Mouse (Mus musculus) hindbrain, embryonic 12.5 days (tissue): ENCODE data around the gene Hoxa9. TPM values are rescaled to one million over a fixed set of nuclear protein-coding genes. Genes with fewer than 3 reads are reported as not detected.

Source experiments
- ATAC-seq: fragments of 200-750 bp; cut with Nextera tagmentation; 2 replicates; pipeline ENCODE4 v1.8.0; 2017; ENCODE audit warnings: moderate TSS enrichment; ENCODE audit not compliant: low FRiP score
- H3K27ac ChIP-seq: fragments of 300-500 bp; sonication (generic); 2 replicates; pipeline ENCODE4 v1.5.1; 2016; ENCODE audit warnings: mild to moderate bottlenecking
- H3K27me3 ChIP-seq: fragments of 300-500 bp; sonication (generic); 2 replicates; pipeline ENCODE4 v1.6.1; 2016; ENCODE audit warnings: mild to moderate bottlenecking
- H3K36me3 ChIP-seq: fragments of 300-500 bp; sonication (generic); 2 replicates; pipeline ENCODE4 v1.6.1; 2016; ENCODE audit warnings: mild to moderate bottlenecking
- H3K4me1 ChIP-seq: fragments of 300-500 bp; sonication (generic); 2 replicates; pipeline ENCODE4 v1.6.1; 2016
- H3K4me2 ChIP-seq: fragments of 300-500 bp; sonication (generic); replicated peaks from 2 replicates; pipeline ENCODE4 v1.6.1; 2016; ENCODE audit warnings: mild to moderate bottlenecking
- H3K4me3 ChIP-seq: fragments of 300-500 bp; sonication (generic); 2 replicates; pipeline ENCODE4 v1.5.1; 2016; ENCODE audit warnings: mild to moderate bottlenecking
- H3K9ac ChIP-seq: fragments of 300-500 bp; sonication (generic); 2 replicates; pipeline ENCODE4 v1.6.1; 2016; ENCODE audit warnings: mild to moderate bottlenecking, moderate library complexity
- H3K9me3 ChIP-seq: fragments of 300-500 bp; sonication (generic); replicated peaks from 2 replicates; pipeline ENCODE4 v1.6.1; 2016; ENCODE audit warnings: mild to moderate bottlenecking
- WGBS: fragments of 180-500 bp; shearing (Covaris S2); methylation state at CpG from one replicate; pipeline ENCODE4 v1.1.7; 2016; 5-methylcytosine and 5-hydroxymethylcytosine counted together
- polyA plus RNA-seq: library from polyadenylated mRNA; unstranded; fragments of >200 nt; fragmentation: Nextera tagmentation; extraction: Ambion mirVana; gene quantifications from 2 replicates; pipeline ENCODE4 v1.2.1, GENCODE M21; 2016

Hoxa9 gene
- polyA plus RNA-seq, 1 experiment from 2014 or later = 0.12 TPM

GRCm38 (mm10) chr6:52267221-52267620 is 36.3 kb upstream of the Hoxa9 start:
- no peak overlapping the region for H3K4me3 ChIP-seq
- H3K36me3 ChIP-seq = no peaks in the 10 kb centered on the region
- H3K9me3 ChIP-seq = no peaks in the 10 kb centered on the region
- 11% methylated on average over 5 of the region's 5 CpGs for WGBS
- H3K4me2 ChIP-seq = no peak overlapping the region
- peaks cover 96% of the 10 kb centered on the region for H3K27me3 ChIP-seq
- no peak overlapping the region for H3K9ac ChIP-seq
- H3K27ac ChIP-seq = no peak overlapping the region
- H3K4me1 ChIP-seq = no peaks in the 10 kb centered on the region
- no peak for ATAC-seq

DNA sequence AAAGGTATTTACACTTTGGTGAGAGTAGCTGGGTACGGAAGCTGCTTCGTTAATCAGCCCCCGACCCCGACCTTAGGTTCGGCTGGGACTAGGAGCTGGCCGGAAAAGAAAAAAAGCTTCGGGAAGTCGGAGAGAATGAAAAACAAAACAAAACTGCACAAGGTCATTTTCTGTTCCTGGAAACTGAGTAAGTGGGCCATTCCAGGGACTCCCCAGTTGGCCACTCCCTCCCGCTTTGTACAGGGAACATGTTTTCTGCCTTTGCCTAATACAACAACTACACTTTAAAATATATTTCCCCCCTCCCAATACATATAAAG is 35.7 kb upstream of the Hoxa9 start:
- Histone ChIP-seq H3K9me3 (no peaks in the 10 kb centered on the region), H3K4me3 (no peak overlapping the region), H3K27me3 (peaks cover 97% of the 10 kb centered on the region), H3K27ac (no peak overlapping the region), H3K4me1 (no peaks in the 10 kb centered on the region), H3K4me2 (no peak overlapping the region), H3K9ac (no peak overlapping the region), H3K36me3 (no peaks in the 10 kb centered on the region)
- ATAC-seq = no peak
- under 1% methylated on average over 9 of the region's 9 CpGs for WGBS

DNA sequence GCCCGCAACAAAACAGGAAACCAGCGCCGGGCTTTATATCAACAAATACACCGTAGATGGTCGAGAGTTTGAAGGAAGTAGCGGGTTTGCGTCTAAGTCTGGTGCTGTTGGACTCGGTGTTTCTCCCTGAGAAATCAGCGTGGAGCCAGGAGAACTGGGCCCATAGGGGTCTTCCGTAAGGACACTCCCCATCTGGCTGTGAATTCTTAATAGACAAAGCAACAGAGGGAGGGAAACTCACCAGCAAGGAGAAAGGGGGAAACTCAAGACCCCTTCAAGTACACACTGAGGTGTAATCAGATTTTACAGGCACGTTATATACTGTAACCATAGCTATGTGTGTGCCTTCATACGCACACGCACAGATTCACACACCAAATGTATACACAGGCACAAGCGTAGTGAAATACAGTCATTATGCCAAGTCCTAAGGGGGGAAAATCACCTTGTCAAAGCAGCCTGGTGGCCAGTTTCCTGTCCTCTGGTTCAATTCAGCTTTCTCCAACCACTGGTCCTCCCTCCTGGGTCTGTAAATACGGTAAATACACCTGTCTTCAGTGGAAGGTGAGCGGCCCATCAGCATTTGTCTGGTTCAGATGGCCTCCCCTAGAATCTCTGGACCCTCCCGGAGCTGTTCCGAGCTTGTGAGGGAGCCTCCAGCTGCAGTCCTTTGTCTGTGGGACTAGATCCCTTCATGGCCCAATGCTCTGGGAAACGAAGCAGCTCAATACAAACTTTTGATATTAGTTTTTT is 35.2 kb upstream of the Hoxa9 start:
- no peaks in the 10 kb centered on the region for H3K9me3 ChIP-seq
- no peaks in the 10 kb centered on the region for H3K36me3 ChIP-seq
- no peaks in the 10 kb centered on the region for H3K4me1 ChIP-seq
- H3K9ac ChIP-seq = no peak overlapping the region
- ATAC-seq = no peak
- peaks cover 97% of the 10 kb centered on the region for H3K27me3 ChIP-seq
- H3K27ac ChIP-seq = no peak overlapping the region
- 2% methylated on average over 19 of the region's 19 CpGs for WGBS
- no peak overlapping the region for H3K4me3 ChIP-seq
- no peak overlapping the region for H3K4me2 ChIP-seq

DNA sequence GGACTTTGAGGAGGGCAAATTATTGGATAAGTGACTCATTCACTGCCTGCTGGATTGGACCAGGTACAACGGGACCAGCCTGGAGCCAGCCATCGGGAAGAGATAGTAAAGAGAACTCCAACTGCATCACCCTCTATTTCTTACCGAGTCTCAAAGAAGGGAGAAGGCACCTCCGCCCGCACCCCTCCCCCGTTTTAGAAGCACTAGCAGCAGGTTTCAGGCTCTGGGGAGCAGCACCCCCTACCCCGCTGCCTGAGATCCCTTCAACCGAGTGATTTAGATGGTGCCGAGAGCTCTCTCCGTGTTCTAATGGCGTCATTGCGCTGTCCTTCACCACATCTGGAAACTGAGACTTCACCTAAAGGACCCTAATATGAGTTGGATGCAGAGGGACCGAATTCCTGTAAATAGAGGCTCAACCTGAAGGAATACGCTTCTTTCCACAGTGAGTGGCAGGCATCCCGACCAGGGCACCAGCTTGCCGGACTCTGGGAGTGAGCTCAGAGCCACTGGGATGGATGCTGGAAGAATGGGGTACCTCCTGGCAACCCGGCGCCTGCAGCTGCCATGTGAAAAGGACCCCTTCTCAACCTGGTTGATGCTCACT is 34.5 kb upstream of the Hoxa9 start:
- Histone ChIP-seq H3K36me3 (no peaks in the 10 kb centered on the region), H3K4me2 (no peak overlapping the region), H3K4me1 (peaks cover 6% of the 10 kb centered on the region), H3K27ac (no peak overlapping the region), H3K4me3 (no peak overlapping the region), H3K9ac (no peak overlapping the region), H3K27me3 (peaks cover 94% of the 10 kb centered on the region), H3K9me3 (no peaks in the 10 kb centered on the region)
- 2% methylated on average over 18 of the region's 18 CpGs for WGBS
- ATAC-seq = no peak

GRCm38 (mm10) chr6:52264106-52264790 is 33.4 kb upstream of the Hoxa9 start:
- H3K4me2 ChIP-seq = no peak overlapping the region
- H3K36me3 ChIP-seq = no peaks in the 10 kb centered on the region
- H3K9me3 ChIP-seq = no peaks in the 10 kb centered on the region
- H3K4me3 ChIP-seq = no peak overlapping the region
- peaks cover 9% of the 10 kb centered on the region for H3K4me1 ChIP-seq
- no peak for ATAC-seq
- H3K27ac ChIP-seq = no peak overlapping the region
- H3K9ac ChIP-seq = no peak overlapping the region
- WGBS = 5% methylated on average over 5 of the region's 5 CpGs
- peaks cover 92% of the 10 kb centered on the region for H3K27me3 ChIP-seq

- no peaks in the 10 kb centered on the region for H3K9me3 ChIP-seq
- no peak overlapping the region for H3K9ac ChIP-seq
- WGBS = 0% methylated on average over 6 of the region's 6 CpGs
- no peak for ATAC-seq
- H3K27ac ChIP-seq = no peak overlapping the region
- H3K4me3 ChIP-seq = no peak overlapping the region
- H3K4me1 ChIP-seq = peaks cover 9% of the 10 kb centered on the region
- H3K4me2 ChIP-seq = no peak overlapping the region
- H3K36me3 ChIP-seq = no peaks in the 10 kb centered on the region
- peaks cover 92% of the 10 kb centered on the region for H3K27me3 ChIP-seq
These were observed 32.4 kb upstream of the Hoxa9 start for GRCm38 (mm10) chr6:52263321-52263585.

- Histone ChIP-seq H3K9me3 (no peaks in the 10 kb centered on the region), H3K27me3 (peaks cover 89% of the 10 kb centered on the region), H3K4me3 (no peak overlapping the region), H3K4me2 (no peak overlapping the region), H3K27ac (no peak overlapping the region), H3K36me3 (no peaks in the 10 kb centered on the region), H3K4me1 (peaks cover 9% of the 10 kb centered on the region), H3K9ac (no peak overlapping the region)
- WGBS = 1% methylated on average over 24 of the region's 24 CpGs
- ATAC-seq = no peak
These were observed 31.8 kb upstream of the Hoxa9 start for GRCm38 (mm10) chr6:52262463-52263320.

DNA sequence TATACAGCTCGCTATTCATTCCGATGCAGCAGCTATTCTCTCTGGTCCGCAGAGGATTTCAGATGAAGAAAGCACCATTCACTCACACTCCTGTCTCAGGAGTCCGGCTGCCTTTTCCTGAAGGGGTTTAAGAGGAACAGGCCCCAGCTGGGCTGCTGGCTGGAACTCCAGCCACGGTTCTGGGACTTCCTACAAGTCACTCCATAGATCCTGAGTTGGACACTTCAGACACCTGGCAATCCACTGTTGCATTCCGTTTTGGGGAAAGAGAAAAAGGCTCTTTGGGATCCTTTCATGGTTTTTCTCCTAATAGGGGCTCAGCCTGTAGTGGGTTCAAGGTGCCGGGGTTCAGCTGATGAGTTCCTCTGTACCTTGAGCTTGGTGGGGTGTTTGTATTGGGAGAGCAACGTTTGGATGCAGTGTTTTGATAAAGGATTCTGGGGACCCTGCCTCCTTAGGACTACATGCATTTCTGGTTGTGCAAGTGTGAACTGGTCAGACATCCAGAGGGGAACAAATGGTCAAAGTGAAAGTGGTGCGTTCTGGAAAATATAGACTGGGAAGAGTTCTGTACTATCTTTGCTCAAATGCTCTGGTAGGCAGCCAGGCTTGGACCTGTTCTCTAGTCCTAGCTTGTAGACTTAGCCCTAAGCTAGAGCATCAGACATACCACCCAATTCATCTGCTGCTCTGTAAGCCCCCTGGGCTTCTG is 31.0 kb upstream of the Hoxa9 start:
- H3K4me1 ChIP-seq = peaks cover 9% of the 10 kb centered on the region
- H3K27ac ChIP-seq = no peak overlapping the region
- no peaks in the 10 kb centered on the region for H3K36me3 ChIP-seq
- WGBS = 2% methylated on average over 9 of the region's 9 CpGs
- H3K4me3 ChIP-seq = no peak overlapping the region
- H3K9ac ChIP-seq = no peak overlapping the region
- peaks cover 91% of the 10 kb centered on the region for H3K27me3 ChIP-seq
- H3K4me2 ChIP-seq = no peak overlapping the region
- no peaks in the 10 kb centered on the region for H3K9me3 ChIP-seq
- ATAC-seq = no peak

GRCm38 (mm10) chr6:52260654-52261575 is 30.0 kb upstream of the Hoxa9 start, which contains the start of gene Hoxa13:
Hoxa13 (minus strand) TSS chr6:52260880.
- Histone ChIP-seq H3K27ac (no peak within 1 kb of the TSS), H3K27me3 (peaks cover 90% of the 10 kb centered on the region)

GRCm38 (mm10) chr6:52259811-52260261 is 28.9 kb upstream of the Hoxa9 start:
- Histone ChIP-seq H3K27ac (no peak overlapping the region), H3K4me2 (peak overlapping the region; percentile 41; the same call in 1 of the 2 replicates), H3K9me3 (no peaks in the 10 kb centered on the region), H3K4me1 (peaks cover 9% of the 10 kb centered on the region), H3K9ac (no peak overlapping the region), H3K27me3 (peaks cover 90% of the 10 kb centered on the region), H3K4me3 (peak overlapping the region; percentile 16), H3K36me3 (no peaks in the 10 kb centered on the region)
- WGBS = 0% methylated on average over 39 of the region's 39 CpGs
- no peak for ATAC-seq

More at GRCm38 (mm10) chr6:52260654-52261575, 30.0 kb upstream of the Hoxa9 start, which contains the start of gene Hoxa13:
- no peak for ATAC-seq
- Histone ChIP-seq H3K4me1 (peaks cover 9% of the 10 kb centered on the region), H3K9ac (no peak within 1 kb of the TSS), H3K4me2 (peak within 1 kb of the TSS; percentile 41), H3K9me3 (no peaks in the 10 kb centered on the region), H3K4me3 (peak within 1 kb of the TSS; percentile 26), H3K36me3 (no peaks in the 10 kb centered on the region)
- 2% methylated on average over 44 of the region's 72 CpGs for WGBS
